Mouse (Mus musculus) thymus, postnatal 36 days (tissue): ENCODE results near the gene Gpr162.

Experiments used
- DNase-seq, 2 experiments: peaks; one replicate each; pipeline ENCODE4 v3.0.0; 2022; ENCODE audit warnings: mixed read lengths in 2 of 2

The Gpr162 gene

DNA sequence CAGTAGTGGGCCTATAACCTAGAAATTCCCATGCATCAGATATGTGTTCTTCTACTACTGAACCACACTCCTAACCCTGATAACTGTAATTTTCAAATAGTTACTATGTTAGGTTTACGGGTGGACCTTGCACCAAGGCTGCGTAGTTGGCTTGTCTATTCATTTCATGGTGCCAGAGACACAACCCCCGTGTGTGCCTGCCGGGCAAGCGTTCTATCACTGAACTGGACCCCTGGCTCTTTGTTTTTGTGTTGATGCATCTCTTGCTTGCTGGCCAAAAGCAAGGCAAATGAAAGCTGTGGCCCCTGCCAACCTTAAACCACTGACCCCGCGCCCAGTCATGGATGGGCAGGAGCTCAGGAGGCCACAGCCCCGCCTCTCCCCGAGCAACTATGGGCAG lies 18.0 kb upstream of the Gpr162 start:
- DNase-seq = no peak

DNA sequence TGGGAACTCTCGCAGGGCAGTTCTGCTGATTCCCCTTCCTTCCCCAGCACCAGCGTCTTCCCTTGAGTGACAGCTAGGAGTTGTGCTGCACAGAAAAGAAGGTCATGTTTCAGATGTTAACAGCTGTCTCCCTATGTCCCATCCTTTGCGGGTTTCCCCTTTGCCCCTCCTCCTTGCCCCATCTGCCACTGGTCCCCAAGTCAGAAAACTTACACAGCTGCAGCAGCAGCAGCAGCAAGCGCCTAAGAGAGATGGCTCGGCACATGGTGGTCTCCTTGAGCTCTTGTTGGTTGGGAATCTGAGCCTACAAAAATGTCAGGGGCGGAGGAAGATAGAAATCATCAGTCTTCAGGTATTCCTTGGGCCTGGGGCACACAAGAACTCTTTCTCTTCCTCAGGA lies 15.6 kb upstream of the Gpr162 start:
- DNase-seq = peak; percentile 70 to 84

DNA sequence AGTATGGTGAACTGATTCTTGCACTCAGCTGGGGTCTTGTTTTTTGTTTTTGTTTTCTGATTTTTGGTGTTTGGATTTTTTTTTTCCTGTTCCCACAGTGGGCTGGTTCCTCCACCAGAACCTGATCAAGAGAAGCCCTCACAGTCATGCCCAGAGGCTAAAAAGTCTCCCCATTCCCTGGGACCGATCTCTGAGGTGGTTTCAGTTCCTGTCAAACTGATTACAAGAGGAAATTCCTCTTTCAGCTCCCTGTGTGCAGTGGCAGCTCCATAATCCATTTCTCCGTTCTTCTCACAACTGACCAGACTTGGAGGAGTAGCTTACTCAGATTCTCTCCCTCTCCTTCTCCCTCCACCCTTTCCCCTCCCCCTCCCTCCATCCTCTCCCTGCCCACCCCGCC lies 10.6 kb upstream of the Gpr162 start:
- DNase-seq = no peak

DNA sequence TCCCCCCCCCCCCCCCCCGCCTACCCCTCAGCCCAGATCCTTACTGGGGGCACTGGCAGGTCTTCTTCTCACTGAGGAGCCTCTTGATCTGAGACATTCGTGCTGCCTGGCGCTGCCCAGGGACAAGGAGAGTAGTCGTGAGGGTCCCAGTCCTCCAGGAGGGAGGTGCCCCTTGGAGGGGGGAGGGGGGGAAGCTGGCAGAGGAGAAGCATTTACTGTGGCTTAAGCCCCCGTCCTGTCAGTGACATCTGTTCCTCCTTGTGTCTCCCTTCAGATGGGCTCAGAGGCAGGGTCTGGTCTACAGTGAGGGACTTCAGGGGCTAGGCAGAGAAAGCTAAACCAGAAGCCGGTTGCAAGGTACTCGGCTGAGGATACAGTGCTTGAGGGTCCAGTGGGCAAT lies 2.8 kb upstream of the Gpr162 start:
- DNase-seq = no peak

DNA sequence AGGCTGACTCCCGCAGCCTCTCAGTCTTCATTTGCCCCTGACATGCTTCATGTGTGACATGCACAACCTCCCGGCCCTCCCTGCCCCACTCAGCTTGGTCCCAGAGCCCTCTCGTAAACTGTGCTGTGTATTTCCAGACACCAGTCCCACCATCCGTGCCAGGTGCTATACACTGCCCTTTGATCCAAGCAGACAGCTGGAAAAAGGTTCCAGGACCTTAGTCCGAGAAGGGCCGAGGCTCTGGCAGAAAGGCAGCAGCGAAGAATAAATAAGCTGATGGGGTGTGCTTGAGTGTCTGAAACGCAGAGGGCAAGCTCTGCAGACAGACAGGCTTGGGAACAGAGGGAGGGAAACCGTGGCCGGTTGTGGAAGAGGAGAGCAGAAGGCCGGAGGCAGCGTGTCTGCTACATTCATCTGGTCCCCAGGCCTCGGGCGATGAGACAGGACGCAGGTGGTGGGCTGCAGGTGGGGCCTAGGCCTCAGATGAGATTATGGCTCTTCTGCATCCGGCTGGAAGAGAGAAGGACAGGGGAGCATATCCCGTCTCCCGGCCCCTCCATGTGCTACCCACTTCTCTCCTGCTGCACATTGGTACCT lies 2.1 kb upstream of the Gpr162 start:
- peak in 1 of 2 experiments; percentile 40 for DNase-seq

DNA sequence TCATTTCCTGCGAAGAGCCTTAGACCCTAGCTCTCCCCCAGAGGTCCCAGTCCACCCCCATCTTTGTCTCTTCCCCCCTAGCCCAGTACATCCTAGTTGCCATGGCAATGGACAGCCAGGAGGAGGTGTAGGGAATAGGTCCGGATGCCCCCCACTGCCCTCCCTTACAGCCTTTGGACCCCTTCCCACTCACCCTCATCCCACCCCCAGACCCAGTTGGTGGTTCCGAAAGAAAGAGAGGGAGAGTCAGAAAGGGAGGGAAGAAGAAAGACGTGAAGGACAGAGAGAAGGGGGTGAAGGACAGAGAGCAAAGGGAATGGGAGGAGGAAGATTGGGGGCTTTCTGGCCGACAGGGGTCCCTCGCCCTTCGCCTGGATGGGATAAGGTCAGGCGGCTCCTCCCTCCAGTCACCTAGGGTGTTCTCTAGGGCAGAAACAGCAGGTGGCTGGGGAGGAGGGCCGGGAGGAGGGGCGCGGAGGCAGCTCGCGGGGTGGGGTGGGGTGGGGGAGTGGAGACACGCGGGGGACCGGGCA lies 592 bp downstream of the Gpr162 start:
- DNase-seq = peak; percentile 78 to 88

DNA sequence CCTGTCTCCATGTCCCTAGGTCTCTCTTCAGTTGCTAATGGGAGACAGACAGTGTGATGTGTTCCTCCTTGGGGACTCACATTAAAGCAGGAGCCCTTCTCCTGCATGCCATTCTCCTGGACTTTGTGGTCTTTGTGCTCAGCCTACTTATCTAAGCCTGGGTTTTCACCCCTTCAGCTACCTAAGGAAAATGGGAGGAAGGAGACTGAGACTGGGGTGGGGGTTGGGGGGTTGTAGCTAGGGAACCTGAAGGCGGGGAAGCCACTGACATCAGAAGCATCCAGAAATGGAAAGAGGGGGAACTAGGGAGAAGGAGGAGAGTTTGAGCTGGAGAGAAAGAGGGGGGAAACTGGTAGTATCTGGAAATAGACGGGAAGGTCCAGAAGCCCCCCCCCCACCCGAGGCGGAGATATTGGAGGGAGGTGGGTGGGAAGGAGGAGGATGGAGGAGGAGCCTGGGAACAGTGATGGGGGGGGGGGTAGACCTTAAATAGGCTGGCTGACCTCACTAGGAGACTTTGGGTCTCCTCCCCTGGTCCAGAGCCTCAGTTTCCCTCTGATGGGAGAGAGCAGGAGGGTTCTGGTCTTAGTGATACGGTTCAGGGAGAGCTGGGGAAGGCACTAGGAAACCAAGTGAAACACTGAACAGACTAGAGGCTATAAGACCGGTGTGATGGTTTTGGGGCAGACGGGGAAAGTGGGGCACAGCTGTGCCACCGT lies 1.2 kb downstream of the Gpr162 start:
- DNase-seq = peak; percentile 29 to 32

DNA sequence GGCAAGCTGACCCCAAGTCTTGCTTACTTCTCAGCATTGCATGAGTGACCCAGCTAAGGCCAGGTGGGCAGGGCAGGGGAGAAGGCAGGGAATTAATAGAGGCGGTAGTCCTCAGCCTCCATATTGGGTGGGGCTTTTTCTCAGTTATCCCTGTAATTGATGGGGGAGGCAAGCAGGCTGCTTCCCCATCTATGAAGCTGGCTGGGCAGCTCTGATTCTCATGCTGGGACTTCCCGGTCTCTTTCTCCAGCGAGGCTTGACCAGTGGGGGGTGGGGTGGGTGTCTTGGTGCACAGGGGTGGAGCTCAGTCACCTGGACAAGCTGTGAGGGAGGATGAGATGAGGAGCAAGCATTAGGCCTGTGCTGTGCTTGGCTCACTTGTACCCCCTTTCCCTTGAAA lies 2.0 kb downstream of the Gpr162 start:
- DNase-seq = peak; percentile 22 to 49

DNA sequence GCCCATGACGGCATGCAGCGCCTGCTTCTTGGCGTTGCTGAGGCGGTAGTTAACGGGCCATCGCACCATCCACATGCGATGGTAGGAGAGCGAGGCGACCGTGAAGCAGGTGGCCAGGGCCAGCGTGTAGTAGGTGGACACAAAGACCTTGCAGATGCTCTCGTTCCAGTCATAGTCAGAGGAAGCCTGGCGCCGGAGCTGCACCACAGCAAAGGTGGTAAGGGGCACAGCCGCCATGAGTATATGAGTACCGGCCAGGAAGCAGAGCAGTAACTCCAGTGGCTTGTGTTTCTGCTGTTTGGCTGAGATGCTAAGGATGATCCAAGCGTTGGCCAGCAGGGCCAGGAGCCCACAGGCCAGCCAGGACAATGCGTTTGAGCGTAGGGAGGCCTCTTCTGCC lies 2.5 kb downstream of the Gpr162 start:
- DNase-seq = peak in 1 of 2 experiments; percentile 42

DNA sequence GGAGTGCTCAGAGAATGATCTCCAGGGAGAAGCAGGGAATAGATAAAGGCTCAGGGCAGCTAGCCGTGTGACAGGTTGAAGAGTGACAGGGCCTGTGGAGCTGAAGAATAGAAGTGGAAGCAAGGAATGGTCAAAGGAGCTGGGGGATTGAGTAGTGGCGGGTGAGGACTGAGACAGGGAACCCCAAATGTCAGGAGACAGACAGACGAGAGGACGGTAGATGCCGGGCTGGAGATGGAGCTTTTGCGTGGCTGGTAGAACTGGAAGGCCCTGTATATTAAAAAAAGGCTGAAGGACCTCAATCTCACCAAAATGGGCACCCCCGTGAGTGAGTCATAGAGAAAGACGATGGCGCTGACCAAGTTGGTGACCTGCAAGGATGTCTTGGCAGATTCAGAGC lies 3.3 kb downstream of the Gpr162 start:
- no peak for DNase-seq

DNA sequence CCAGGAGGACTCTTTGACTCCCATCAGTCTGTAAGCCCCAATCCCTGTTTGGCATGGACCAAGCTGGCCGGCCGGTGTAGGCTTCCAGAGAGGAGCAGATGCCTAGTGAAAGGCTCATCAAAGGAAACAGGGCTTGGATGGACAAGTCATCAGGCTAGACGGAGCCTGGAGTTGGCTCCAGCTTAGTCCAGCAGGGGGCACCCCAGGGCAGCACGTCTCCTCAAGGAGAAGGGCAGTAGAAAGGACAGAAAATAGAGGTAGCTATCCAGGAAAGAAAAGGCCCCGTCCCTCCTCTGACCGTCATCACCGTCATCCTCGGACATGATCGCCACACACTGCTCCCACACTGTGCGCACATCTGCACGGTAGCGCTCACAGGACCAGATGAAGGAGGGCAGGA lies 4.1 kb downstream of the Gpr162 start:
- peak; percentile 86 to 90 for DNase-seq

DNA sequence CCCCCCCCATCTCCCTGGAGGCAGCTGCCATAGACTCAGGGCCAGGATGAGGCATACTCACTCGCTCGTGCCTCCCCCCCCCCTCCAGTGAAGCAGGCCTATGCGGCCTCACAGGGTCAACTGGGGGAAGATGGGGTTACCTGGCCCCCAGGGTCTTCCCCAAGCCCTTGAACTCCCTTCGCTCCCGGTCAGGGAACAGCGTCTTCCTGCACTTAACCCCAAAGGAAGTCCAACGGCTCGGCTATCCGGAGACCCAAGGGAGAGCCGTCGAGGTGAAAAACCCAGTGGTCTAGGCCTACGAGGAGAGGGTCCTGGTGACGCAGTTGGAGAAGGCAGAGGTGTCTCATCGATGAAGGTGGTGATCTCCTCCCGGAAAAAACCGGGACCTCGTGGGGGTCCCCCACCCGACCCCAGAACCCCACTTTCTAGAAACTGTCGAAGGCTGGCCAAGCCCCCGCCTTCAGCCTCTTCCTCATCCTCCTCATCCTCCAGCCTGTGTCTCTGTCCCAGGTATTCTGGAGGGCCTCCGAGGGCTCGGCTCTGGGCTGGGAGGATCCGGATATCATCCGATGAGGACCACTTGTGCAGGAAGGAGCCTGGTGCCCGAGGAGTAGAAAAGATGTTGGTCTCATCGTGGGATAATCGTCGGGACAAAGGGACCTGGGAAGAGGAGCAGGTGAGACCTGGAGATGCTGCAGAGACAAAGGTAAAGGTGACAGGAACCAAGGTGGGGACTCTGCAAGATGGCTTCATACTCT lies 5.0 kb downstream of the Gpr162 start:
- no peak for DNase-seq

DNA sequence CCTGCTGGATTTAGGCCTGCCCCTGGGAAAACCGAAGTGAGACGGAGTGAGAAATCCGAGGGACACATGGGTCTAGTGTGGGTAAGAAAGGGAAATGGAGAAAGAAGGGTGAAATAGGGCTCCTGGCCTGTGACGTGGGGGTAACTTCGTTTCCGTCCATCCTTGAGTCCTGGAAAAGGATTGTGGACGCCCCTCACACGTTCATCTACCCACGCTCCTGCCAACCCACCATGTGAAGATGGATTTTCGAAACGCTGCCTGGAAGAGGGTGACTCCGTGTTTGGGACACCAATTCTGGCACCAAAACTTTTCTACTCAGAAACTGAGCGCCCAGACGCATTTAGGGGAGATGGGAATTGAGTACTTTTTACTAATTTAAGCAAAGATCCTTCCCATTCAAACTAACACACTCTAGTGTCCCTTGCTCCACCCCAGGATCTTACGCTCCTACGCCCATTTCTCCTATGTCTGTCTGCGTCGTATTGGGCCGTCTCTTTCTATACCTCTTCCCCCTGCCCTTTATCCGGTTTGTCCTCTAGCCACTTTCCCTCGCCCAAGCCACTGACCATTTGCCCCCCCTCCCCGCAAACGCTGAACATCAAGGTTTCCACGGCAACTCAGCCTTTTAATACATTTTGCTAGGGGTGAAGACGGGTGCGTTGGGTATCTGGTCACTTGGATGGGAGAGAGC lies 5.8 kb downstream of the Gpr162 start:
- DNase-seq = peak in 1 of 2 experiments; percentile 16

DNA sequence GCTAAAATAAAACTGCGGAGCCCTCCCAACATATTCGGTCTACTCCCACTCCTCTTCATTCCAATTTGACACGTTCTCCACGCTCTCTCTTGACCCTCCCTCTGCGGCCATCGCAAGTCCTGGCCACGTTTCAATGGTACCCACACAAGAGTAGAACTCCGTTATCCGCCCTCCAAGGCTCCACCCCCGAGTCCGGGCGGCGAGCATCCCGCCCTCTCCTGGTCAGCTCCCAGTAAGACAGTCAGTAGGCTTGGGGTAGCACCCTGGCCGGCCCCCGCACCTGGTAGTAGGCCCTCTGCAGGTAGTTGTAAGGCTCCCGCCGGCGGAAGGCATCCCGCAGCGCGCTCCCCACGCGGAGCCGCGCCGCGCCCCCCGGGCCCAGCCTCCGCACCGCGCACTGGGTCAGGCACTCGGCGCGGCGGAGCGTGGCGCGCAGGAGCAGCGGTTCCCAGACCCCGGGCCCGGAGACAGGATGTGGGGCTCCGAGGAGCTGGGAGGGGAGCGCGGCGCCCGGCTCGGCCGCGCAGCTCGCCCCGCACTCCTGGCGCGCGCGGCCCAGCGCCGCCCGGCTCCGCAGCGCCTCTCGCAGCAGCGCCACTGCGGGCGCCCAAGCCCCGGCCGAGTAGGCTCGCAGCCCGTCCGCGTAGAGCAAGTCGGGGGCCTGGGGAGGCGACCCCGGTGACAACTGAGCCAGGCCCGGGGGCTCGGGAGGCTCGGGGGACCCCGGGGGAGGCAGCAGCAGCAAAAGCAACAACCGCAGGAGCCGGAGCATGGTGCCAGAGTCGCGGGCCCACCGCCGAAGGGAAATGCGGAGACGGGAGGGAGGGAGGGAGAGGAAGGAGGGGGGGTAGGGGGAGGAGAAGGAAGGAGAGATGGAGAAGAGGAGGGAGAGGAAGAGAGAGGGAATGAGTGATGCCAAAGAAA lies 6.6 kb downstream of the Gpr162 start, which contains the start of gene P3h3:
P3h3 (minus strand) TSS at position 837 of the 924 bp plus-strand sequence.
- DNase-seq = peak; percentile 82 to 85

DNA sequence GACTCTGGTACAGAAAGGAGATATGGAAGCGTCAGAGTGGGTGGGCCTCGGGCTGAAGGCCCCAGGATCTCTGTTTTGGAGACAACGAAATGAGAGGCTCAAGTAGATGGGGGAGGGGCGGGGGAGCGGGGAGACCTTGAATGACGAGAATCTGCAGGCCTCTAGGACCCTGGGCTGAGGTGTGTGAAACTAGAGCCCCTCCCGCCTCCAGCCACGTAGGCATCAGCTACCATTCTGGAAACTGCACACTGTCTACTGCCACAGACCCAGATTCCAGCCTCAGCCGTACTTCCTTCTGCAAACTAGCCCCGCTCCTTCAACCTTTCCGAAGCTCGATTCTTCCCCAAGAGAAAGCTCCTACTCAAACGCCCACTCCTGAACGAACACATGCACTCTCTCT lies 7.5 kb downstream of the Gpr162 start:
- DNase-seq = peak in 1 of 2 experiments; percentile 21

DNA sequence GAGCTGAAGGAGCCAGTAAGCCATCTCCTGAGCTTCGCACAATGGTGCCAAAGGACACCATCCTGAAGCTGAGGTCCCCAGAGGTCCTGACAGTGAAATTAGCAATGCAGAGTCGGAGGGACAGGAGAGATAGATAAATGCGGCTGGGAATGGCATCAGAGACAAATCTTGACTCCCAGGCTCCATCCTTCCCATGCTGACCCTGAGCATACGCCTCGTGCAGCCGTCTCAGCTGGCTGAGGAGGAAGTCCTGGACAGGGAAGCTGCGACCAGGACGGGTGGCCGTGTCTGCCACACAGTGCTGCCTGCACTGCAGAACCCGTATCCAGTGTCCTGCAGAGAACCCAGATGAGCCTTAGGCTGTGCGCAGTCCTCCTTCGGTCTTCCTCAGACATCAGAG lies 9.1 kb downstream of the Gpr162 start:
- no peak for DNase-seq

DNA sequence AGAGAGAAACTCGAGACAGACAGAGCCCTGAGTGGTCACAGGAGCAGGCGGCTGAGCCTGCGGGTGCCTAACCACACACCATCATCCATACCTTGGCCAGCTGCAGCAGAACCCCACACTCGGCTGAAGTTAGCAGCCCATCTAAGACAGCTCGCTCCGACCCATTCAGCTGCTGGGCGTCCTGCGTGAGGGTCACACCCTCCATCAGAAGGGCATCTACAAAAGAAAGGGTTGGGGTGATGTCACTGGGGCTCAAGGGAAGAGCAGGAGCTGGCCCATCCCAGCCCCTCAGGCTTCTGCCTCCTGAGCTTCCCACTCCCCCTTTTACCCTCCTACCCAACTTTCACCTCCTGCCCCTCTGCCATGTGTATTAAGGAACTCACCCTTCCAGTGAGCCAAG lies 13.2 kb downstream of the Gpr162 start:
- DNase-seq = no peak

DNA sequence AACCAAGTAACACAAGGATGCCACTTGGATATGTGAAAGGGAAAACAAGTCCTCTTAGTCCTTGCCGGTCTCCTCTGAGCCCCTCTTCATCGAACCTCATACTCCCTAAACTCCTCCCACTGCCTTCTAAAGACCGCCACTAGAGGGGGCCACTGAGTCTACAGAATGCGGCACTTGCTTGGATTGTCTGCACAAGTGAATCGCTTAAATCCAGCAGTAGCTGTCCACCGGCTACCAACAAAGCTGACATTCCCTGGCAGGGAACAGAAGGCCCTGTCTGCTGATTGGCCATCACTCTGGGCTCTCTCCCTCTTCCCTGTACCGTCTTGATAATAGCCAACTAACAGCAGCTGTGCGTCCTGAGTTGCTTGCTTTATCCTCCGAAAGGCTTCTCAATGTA lies 16.5 kb downstream of the Gpr162 start:
- peak; percentile 90 to 95 for DNase-seq

DNA sequence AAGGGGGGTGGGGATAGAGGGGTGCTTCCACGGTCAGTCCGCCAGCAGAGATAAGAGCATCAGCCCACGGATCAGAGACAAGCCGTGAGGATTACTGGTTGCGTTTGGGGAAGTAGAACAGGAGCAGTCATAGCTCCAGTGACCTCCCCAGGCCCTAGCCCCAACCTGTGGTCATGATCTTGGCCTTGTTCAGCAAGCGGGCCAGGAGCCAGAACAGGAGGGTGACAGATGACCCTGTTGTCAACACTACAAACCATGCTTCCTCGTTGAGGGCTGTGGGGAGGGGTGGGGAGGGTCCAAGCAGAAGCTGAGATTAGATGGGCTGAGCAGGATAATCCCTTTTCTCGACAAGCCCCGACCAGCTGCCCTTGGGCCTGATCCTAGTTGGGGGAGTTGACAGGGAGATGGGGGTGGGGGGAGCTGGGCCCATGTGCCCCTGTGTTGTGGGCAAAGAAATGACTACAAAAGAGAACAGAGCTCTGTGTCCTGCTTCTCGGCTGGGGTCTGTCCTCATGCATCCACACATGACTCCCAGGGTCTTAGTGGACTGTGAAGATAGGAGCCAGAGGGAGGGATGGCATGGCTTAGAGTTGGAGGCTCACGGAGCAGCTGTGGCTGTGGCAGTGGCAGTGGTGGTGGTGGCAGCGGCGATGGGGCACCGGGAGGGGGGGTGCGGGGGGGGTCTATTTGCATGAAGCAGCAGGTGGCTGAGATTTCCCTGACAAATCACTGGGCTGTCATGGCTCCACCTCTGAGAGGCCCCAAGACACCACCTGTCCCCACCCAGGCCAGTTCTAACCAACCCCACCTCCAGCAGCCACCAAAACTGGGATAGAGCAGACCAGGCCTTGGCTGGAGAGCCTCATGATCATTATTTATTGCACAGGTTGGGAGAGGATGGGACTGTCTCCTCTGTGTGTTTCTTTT lies 23.3 kb downstream of the Gpr162 start, which contains the start of gene Gnb3:
Gnb3 (minus strand) TSS at position 35 of the 927 bp plus-strand sequence.
- no peak for DNase-seq

DNA sequence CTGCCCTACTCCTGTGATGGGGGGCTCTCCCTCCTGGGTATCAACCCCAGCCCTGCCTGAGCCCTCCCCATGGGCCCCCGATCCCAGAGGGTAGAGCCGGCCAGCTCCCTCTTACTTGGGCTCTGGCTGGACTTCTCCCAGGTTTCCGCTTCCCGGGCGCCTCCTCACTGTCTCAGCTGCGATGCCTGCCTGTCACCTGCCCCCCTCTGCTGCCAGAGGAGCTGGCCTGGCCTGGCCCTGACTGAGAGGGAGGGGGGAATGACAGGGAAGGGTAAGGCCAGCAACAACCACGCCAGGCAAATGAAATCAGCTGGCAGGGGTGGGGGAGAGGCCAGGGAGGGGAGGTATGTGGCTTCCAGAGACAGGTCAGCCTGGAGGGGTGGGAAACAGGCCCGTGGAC lies 24.0 kb downstream of the Gpr162 start:
- DNase-seq = no peak

DNA sequence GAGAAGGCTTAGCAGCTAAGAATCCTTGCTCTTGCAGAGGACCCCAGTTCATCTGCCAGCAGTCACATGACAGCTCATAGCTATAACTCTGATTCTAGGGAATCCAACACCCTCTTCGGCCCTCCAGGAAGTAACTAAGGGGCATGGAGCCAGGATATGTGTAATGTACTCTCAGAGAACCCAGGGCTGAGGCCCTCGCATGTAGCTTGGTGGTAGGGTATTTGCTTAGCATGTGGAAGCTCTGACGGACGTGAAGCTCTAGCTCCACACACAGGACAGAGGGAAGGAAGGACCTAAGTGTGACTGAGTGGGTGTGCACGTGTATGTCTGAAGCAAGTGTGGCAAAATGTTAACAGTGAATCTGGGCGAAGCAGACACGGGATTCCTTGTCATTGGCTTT lies 27.4 kb downstream of the Gpr162 start:
- DNase-seq = no peak
